Mouse (Mus musculus) spleen, adult 2 months (tissue): ENCODE results near the gene Fxyd3.

Experiments used
- CTCF ChIP-seq: fragments of 200-500 bp; IDR thresholded peaks from 2 replicates; pipeline ENCODE4 v1.5.1; 2011; ENCODE audit warnings: mild to moderate bottlenecking, inconsistent platforms; ENCODE audit not compliant: insufficient read depth, insufficient read length, insufficient replicate concordance; ENCODE audit errors: extremely low read depth
- POLR2A ChIP-seq: fragments of 200-500 bp; IDR thresholded peaks from 2 replicates; pipeline ENCODE4 v1.6.1; 2011; ENCODE audit warnings: low read depth, low read length, inconsistent platforms

DNA sequence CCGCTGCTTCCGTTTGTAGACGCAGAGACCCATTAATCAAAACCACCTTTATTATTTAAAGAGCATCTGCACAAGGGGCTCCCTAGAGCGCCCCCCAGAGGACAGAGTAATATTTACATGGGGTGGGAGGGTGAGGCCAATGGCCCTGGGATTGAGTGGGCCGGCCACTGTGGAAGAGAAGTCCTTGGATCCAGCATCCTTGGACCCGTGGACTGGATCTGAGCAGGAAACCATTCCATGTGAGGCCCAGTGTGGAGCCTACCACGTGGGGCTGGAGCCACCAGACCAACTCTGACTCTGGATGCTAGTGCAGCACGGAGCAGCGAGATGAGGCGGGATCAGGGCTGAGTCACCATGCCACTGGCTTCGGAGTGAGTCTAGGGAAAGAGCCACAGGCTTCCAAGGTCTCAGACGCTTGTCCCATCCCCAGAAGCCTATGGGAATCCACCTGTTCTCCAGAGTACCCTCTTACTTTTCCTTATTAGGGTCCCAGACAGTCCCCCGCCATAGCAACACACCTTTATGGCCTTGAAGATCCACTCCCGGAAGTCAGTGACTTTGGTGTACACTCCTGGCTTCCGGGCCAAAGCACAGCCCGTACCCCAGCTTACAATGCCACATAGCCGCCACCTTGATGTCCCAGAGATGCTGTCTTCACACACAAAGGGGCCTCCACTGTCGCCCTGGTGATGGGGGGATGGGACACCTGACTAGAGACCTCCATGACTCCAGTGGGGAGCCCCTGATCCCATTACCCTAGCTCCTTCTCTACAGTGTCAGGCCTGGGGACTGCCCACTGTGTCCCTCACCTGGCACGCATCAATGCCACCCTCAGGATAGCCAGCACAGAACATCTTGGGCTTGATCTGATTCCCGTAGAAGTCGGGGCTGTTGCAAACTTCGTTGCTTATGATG lies 22.4 kb upstream of the Fxyd3 start:
- no peak for TF ChIP-seq CTCF
- no peak for TF ChIP-seq POLR2A
